Mouse (Mus musculus) cortical plate, adult 2 months (tissue): ENCODE results near the gene Olfr843. TPM values are rescaled to one million over a fixed set of nuclear protein-coding genes. Genes with fewer than 3 reads are reported as not detected.

Source experiments
- H3K27ac ChIP-seq: fragments of 200-500 bp; 2 replicates; pipeline ENCODE4 v1.5.1; 2012; ENCODE audit warnings: low read length, control low read depth, inconsistent platforms; ENCODE audit not compliant: insufficient read depth
- H3K4me1 ChIP-seq: fragments of 200-500 bp; 2 replicates; pipeline ENCODE4 v1.6.1; 2011; ENCODE audit warnings: low read length; ENCODE audit not compliant: control insufficient read depth, insufficient read depth
- H3K4me3 ChIP-seq: fragments of 200-500 bp; 2 replicates; pipeline ENCODE4 v1.5.1; 2011; ENCODE audit warnings: mild to moderate bottlenecking, low read length, control low read depth; ENCODE audit not compliant: insufficient read depth
- CTCF ChIP-seq: fragments of 200-500 bp; IDR thresholded peaks from 2 replicates; pipeline ENCODE4 v1.5.1; 2011; ENCODE audit warnings: mild to moderate bottlenecking, control low read depth, low read length; ENCODE audit not compliant: insufficient read depth; ENCODE audit errors: extremely low read depth
- POLR2A ChIP-seq: fragments of 200-500 bp; IDR thresholded peaks from 2 replicates; pipeline ENCODE4 v1.6.1; 2011; ENCODE audit warnings: mild to moderate bottlenecking, low read length, control low read depth; ENCODE audit not compliant: insufficient read depth; ENCODE audit errors: extremely low read depth
- polyA plus RNA-seq: library from polyadenylated mRNA; depleted of rRNA; stranded (reverse); fragments of >200 nt; gene quantifications from 2 replicates; pipeline ENCODE4 v1.2.3, GENCODE M21; 2012; rRNA removed

Olfr843 gene
- not detected in 2 replicates for polyA plus RNA-seq

GRCm38 (mm10) chr9:19251887-19252286, at the start of gene Olfr843:
Olfr843 (minus strand) TSS chr9:19251987.
- Histone ChIP-seq H3K4me3 (no peak within 1 kb of the TSS), H3K27ac (no peak within 1 kb of the TSS), H3K4me1 (no peaks in the 10 kb centered on the region)
- TF ChIP-seq CTCF (no peak), POLR2A (no peak)

Other genes starting within 250 kb of the Olfr843 start
- gene Olfr835, start 219.3 kb downstream of the Olfr843 start, polyA plus RNA-seq = not detected in 2 replicates
- not detected in 2 replicates for gene Olfr836, start 131.6 kb downstream of the Olfr843 start, polyA plus RNA-seq
- not detected in 2 replicates for gene Olfr837, start 115.7 kb downstream of the Olfr843 start, polyA plus RNA-seq
- gene Olfr839-ps1, start 74.7 kb downstream of the Olfr843 start, polyA plus RNA-seq = not detected in 2 replicates
- not detected in 2 replicates for gene Olfr844, start 64.4 kb upstream of the Olfr843 start, polyA plus RNA-seq
- not detected in 2 replicates for gene Olfr845, start 84.5 kb upstream of the Olfr843 start, polyA plus RNA-seq
- not detected in 2 replicates for gene Olfr846, start 112.0 kb upstream of the Olfr843 start, polyA plus RNA-seq
- gene Olfr847, start 126.7 kb upstream of the Olfr843 start, polyA plus RNA-seq = not detected in 2 replicates
- not detected in 2 replicates for gene Olfr849, start 188.3 kb upstream of the Olfr843 start, polyA plus RNA-seq
- gene Olfr850, start 226.3 kb upstream of the Olfr843 start, polyA plus RNA-seq = not detected in 2 replicates
- not detected in 2 replicates for gene Olfr851, start 241.3 kb upstream of the Olfr843 start, polyA plus RNA-seq